15 mouse cellular contexts compared by ENCODE assay signal in genomic region chr9:31642169-31642568, GRCm38 (mm10).
"Had no signal": no experiment of that assay in that cellular context is flagged by ENCODE, and none has a peak within 500 bp of the region (broad histone marks: within the 10 kb centered on the region; RNA-seq: fewer than 3 reads in every experiment).

No protein-coding gene starts in this region.

- H3K27me3 ChIP-seq: midbrain, embryonic 12.5 days; neural tube, embryonic 12.5 days had no signal

- ATAC-seq: midbrain, embryonic 16.5 days had no signal

- H3K4me3 ChIP-seq: midbrain, embryonic 10.5 days; midbrain, embryonic 12.5 days; neural tube, embryonic 12.5 days had no signal

- H3K27ac ChIP-seq: liver, embryonic 14.5 days; midbrain, embryonic 10.5 days; midbrain, embryonic 12.5 days; neural tube, embryonic 12.5 days had no signal

- H3K9me3 ChIP-seq: midbrain, embryonic 12.5 days had no signal

- DNase-seq: lung, adult 18-20 months; lung, embryonic 14.5 days; lung, postnatal 4 days; midbrain, embryonic 14.5 days; retina, postnatal 1 day; right cerebral cortex, postnatal 14 days; spleen, adult 18-20 months; thymus, adult 18-20 months; thymus, postnatal 14 days; thymus, postnatal 36 days had no signal

- H3K4me1 ChIP-seq: midbrain, embryonic 12.5 days; neural tube, embryonic 12.5 days had no signal

- H3K36me3 ChIP-seq: midbrain, embryonic 10.5 days; midbrain, embryonic 12.5 days; neural tube, embryonic 12.5 days had no signal

- H3K4me2 ChIP-seq: lung, embryonic 14.5 days; midbrain, embryonic 12.5 days; neural tube, embryonic 12.5 days had no signal

- H3K9ac ChIP-seq: liver, embryonic 14.5 days; lung, embryonic 14.5 days; midbrain, embryonic 12.5 days; neural tube, embryonic 12.5 days had no signal
